Mouse (Mus musculus) cerebellum, adult 2 months (tissue): Measurements from ENCODE around the gene Zbtb11. TPM values are rescaled to one million over a fixed set of nuclear protein-coding genes. Genes with fewer than 3 reads are reported as not detected.

ENCODE experiments used
- DNase-seq, 2 experiments: peaks; one replicate each; pipeline ENCODE4 v3.0.0; 2021
- H3K27ac ChIP-seq: fragments of 200-500 bp; 2 replicates; pipeline ENCODE4 v1.5.1; 2012; ENCODE audit warnings: low read length, control low read depth, inconsistent platforms; ENCODE audit not compliant: insufficient read depth
- H3K27me3 ChIP-seq: fragments of 200-500 bp; 2 replicates; pipeline ENCODE4 v1.6.1; 2012; ENCODE audit warnings: inconsistent platforms, mild to moderate bottlenecking, low read length, moderate library complexity; ENCODE audit not compliant: control insufficient read depth, insufficient read depth
- H3K4me1 ChIP-seq: fragments of 200-500 bp; 2 replicates; pipeline ENCODE4 v1.6.1; 2011; ENCODE audit warnings: low read length; ENCODE audit not compliant: control insufficient read depth, insufficient read depth
- H3K4me3 ChIP-seq: fragments of 200-500 bp; replicated peaks from 2 replicates; pipeline ENCODE3; 2011; ENCODE audit warnings: mild to moderate bottlenecking, low read depth, low read length, control low read depth; ENCODE audit not compliant: insufficient read depth
- CTCF ChIP-seq: fragments of 200-500 bp; IDR thresholded peaks from 2 replicates; pipeline ENCODE4 v1.5.1; 2011; ENCODE audit warnings: low read depth, mild to moderate bottlenecking, control low read depth, low read length, moderate library complexity, borderline replicate concordance; ENCODE audit not compliant: insufficient read depth
- POLR2A ChIP-seq: fragments of 200-500 bp; IDR thresholded peaks from 2 replicates; pipeline ENCODE4 v1.6.1; 2011; ENCODE audit warnings: low read length, control low read depth, borderline replicate concordance; ENCODE audit not compliant: insufficient read depth
- WGBS: fragments of 180-500 bp; shearing (Covaris S2); methylation state at CpG from one replicate; pipeline ENCODE4 v1.1.7; 2018; 5-methylcytosine and 5-hydroxymethylcytosine counted together
- polyA plus RNA-seq: library from polyadenylated mRNA; depleted of rRNA; stranded (reverse); fragments of >200 nt; gene quantifications from 2 replicates; pipeline ENCODE4 v1.2.3, GENCODE M21; 2012; rRNA removed

The Zbtb11 gene
- 25.5 and 27.5 TPM in 2 replicates for polyA plus RNA-seq

GRCm38 (mm10) chr16:55973431-55974255, at the start of gene Zbtb11:
Zbtb11 (plus strand) TSS chr16:55973883.
- Histone ChIP-seq H3K4me1 (no peaks in the 10 kb centered on the region), H3K27me3 (no peaks in the 10 kb centered on the region), H3K27ac (peak within 1 kb of the TSS; percentile 84), H3K4me3 (peak within 1 kb of the TSS; percentile 77)
- no peak for TF ChIP-seq CTCF
- TF ChIP-seq POLR2A: peak; percentile 79; the same call in 1 of the 2 replicates
- under 1% methylated on average over 83 of the region's 86 CpGs for WGBS
- peak; percentile 98 to 99 for DNase-seq

GRCm38 (mm10) chr16:55924010-55924409, 49.7 kb upstream of the Zbtb11 start:
- Histone ChIP-seq H3K27ac (no peak overlapping the region), H3K4me3 (no peak overlapping the region), H3K4me1 (no peaks in the 10 kb centered on the region), H3K27me3 (no peaks in the 10 kb centered on the region)
- no peak for DNase-seq
- no peak for TF ChIP-seq POLR2A
- TF ChIP-seq CTCF: no peak
- 94% methylated on average over 4 of the region's 4 CpGs for WGBS

- Histone ChIP-seq H3K27ac (peak overlapping the region; percentile 32), H3K4me3 (peak overlapping the region; percentile 67), H3K4me1 (no peaks in the 10 kb centered on the region), H3K27me3 (no peaks in the 10 kb centered on the region)
- TF ChIP-seq POLR2A: no peak
- TF ChIP-seq CTCF: no peak
- no peak for DNase-seq
- under 1% methylated on average over 32 of the region's 32 CpGs for whole genome bisulfite sequencing
Measured at GRCm38 (mm10) chr16:55933681-55934343, 39.9 kb upstream of the Zbtb11 start.

DNA sequence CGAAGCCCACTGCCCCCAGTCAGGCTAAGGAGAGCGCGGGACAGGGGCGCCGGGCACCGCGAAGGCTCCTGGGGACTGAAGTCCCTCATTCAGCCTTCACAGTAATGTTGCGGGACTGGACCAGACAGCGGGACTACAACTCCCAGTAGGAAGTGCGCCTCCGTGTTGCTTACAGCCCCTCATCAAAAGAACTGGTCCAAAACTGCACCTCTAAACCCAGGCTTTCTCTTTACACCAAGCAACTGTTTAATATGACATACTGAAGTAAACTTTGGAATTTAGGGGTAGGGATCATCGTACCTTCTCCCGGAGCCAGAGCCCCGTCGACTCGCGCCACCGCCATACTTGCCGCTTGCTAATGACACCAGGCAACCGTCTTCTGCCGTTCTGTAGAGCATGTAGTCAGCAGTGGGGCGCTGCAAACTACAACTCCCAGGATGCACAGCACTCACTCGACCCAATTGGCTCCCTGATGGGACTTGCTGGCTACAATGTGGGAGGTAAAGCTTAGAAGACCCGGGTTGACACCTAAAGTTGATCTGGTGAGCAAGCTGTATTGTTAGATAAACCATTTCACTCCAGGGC, 39.1 kb upstream of the Zbtb11 start, which contains the start of gene Cep97:
Cep97 (minus strand) TSS at position 403 of the 585 bp plus-strand sequence.
- Histone ChIP-seq H3K4me3 (peak within 1 kb of the TSS; percentile 67), H3K27me3 (no peaks in the 10 kb centered on the region), H3K4me1 (no peaks in the 10 kb centered on the region), H3K27ac (peak within 1 kb of the TSS; percentile 32)
- whole genome bisulfite sequencing: under 1% methylated on average over 24 of the region's 24 CpGs
- peak; percentile 93 to 95 for DNase-seq
- TF ChIP-seq POLR2A (peak; percentile 69; the same call in 1 of the 2 replicates), CTCF (no peak)

- 87% methylated on average over 4 of the region's 4 CpGs for WGBS
- Histone ChIP-seq H3K27ac (no peak overlapping the region), H3K4me3 (no peak overlapping the region), H3K4me1 (no peaks in the 10 kb centered on the region), H3K27me3 (no peaks in the 10 kb centered on the region)
- DNase-seq: no peak
- TF ChIP-seq POLR2A (no peak), CTCF (no peak)
Measured at GRCm38 (mm10) chr16:55938761-55939160, 34.9 kb upstream of the Zbtb11 start.

DNA sequence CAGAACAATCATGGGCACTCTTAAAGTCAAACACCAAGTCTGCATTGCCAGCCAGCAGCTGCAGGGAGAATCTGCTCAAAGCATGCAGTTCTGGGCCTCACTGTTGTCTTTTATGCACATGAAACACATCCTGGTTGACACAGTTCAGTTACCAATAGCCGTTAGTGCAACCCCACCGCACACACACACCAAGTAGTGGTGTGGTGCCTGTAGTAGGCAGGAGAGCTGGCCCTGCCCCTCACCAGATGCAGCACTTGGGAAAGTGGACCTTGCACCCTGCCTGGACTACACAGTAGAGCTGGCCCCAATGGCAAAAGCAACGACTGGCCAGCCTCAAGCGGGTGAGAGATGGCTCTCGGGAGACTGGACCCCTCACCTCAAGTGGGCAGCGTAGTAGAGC, 34.0 kb upstream of the Zbtb11 start:
- 86% methylated on average over 6 of the region's 6 CpGs for WGBS

DNA sequence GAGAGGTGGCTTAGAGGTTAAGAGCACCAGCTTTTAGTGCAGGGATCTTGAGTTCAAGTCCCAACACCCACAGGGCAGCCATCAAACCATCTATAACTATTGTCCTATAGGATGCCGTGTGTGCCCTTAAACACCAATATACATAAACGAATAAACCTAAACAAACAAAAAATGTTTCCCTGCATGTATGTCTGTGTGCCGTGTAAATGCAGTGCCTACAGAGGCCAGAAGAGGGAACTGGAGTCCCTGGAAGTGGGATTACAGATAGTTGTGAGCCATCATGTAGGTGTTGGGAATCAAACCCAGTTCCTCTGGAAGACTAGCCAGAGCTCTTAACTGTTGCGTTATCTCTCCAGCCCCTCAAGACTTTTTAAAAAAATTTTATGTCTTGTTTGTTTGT, 32.9 kb upstream of the Zbtb11 start:
- no peak overlapping the region for H3K4me3 ChIP-seq
- no peak for DNase-seq
- H3K27me3 ChIP-seq: no peaks in the 10 kb centered on the region
- 88% methylated on average over 4 of the region's 4 CpGs for WGBS
- no peaks in the 10 kb centered on the region for H3K4me1 ChIP-seq
- TF ChIP-seq CTCF (no peak), POLR2A (no peak)
- H3K27ac ChIP-seq: no peak overlapping the region

More for the DNA sequence above, 34.0 kb upstream of the Zbtb11 start:
- no peak for DNase-seq
- H3K27me3 ChIP-seq: no peaks in the 10 kb centered on the region
- no peak for TF ChIP-seq CTCF
- no peak for TF ChIP-seq POLR2A
- no peak overlapping the region for H3K4me3 ChIP-seq
- H3K27ac ChIP-seq: no peak overlapping the region
- H3K4me1 ChIP-seq: no peaks in the 10 kb centered on the region
